Mouse (Mus musculus) stomach, embryonic 14.5 days (tissue): ENCODE measurements around the gene Rfc5. TPM values are rescaled to one million over a fixed set of nuclear protein-coding genes. Genes with fewer than 3 reads are reported as not detected.

Source experiments
- ATAC-seq: fragments of 200-750 bp; cut with Nextera tagmentation; 2 replicates; pipeline ENCODE4 v1.8.0; 2017; ENCODE audit warnings: low read depth, moderate TSS enrichment; ENCODE audit not compliant: insufficient number of reproducible peaks, insufficient read depth, low FRiP score
- H3K27ac ChIP-seq: fragments of 300-500 bp; sonication (generic); 2 replicates; pipeline ENCODE4 v1.5.1; 2014; ENCODE audit warnings: mild to moderate bottlenecking, low read length, moderate library complexity, mixed read lengths
- H3K27me3 ChIP-seq: fragments of 300-500 bp; sonication (generic); 2 replicates; pipeline ENCODE4 v1.6.1; 2014; ENCODE audit warnings: low read length, control low read depth, mixed read lengths; ENCODE audit not compliant: control insufficient read depth, insufficient read depth
- H3K36me3 ChIP-seq: fragments of 300-500 bp; sonication (generic); 2 replicates; pipeline ENCODE4 v1.6.1; 2014; ENCODE audit warnings: mild to moderate bottlenecking, control low read depth, low read length, moderate library complexity, mixed read lengths; ENCODE audit not compliant: control insufficient read depth, insufficient read depth
- H3K4me1 ChIP-seq: fragments of 300-500 bp; sonication (generic); 2 replicates; pipeline ENCODE4 v1.6.1; 2014; ENCODE audit warnings: low read length, control low read depth, mixed read lengths; ENCODE audit not compliant: control insufficient read depth, insufficient read depth
- H3K4me2 ChIP-seq: fragments of 300-500 bp; sonication (generic); replicated peaks from 2 replicates; pipeline ENCODE4 v1.6.1; 2014; ENCODE audit warnings: low read depth, low read length, control low read depth
- H3K4me3 ChIP-seq: fragments of 300-500 bp; sonication (generic); 2 replicates; pipeline ENCODE4 v1.5.1; 2014; ENCODE audit warnings: low read depth, low read length, control low read depth
- H3K9ac ChIP-seq: fragments of 300-500 bp; sonication (generic); replicated peaks from 2 replicates; pipeline ENCODE4 v1.6.1; 2014; ENCODE audit warnings: low read depth, mild to moderate bottlenecking, control low read depth, low read length, moderate library complexity, mixed read lengths
- H3K9me3 ChIP-seq: fragments of 300-500 bp; sonication (generic); 2 replicates; pipeline ENCODE4 v1.6.1; 2016; ENCODE audit warnings: low read depth, low read length, control low read depth; ENCODE audit not compliant: control insufficient read depth
- WGBS: fragments of 180-500 bp; shearing (Covaris S2); extraction: QIAGEN DNeasy Blood & Tissue Kit; methylation state at CpG from one replicate; pipeline ENCODE4 v1.1.7; 2014; 5-methylcytosine and 5-hydroxymethylcytosine counted together
- polyA plus RNA-seq: library from polyadenylated mRNA; unstranded; fragments of >200 nt; fragmentation: Nextera tagmentation; extraction: Ambion mirVana; gene quantifications from 2 replicates; pipeline ENCODE4 v1.2.1, GENCODE M21; 2014

Gene Rfc5
- polyA plus RNA-seq, 1 experiment from 2014 or later, result 102 TPM

DNA sequence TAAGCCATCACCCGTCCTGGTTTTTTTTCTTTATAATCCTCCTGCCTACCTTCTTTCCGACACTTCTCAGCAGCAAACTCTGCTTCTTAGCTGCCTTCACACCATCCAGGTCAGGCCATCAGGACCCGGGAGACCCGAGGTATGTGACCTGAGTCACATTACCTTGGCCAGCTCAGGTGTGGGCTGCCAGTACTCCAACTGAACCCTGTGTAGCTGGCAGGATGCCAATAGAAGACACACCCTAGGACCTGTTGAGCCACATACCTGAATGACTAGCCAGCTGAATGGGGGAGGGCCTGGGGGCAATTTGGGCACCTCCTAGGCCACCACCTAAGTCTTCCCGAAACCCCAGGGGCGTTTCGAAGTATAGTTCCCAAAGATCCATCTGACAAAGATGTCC, 58.4 kb downstream of the Rfc5 start:
- no peak; the same call in 1 of the 2 replicates for ATAC-seq
- WGBS, result 73% methylated on average over 7 of the region's 7 CpGs
- no peaks in the 10 kb centered on the region for H3K4me1 ChIP-seq
- H3K27ac ChIP-seq, result no peak overlapping the region
- no peaks in the 10 kb centered on the region for H3K9me3 ChIP-seq
- H3K27me3 ChIP-seq, result no peaks in the 10 kb centered on the region
- H3K36me3 ChIP-seq, result no peaks in the 10 kb centered on the region; the same call in 1 of the 2 replicates
- no peak overlapping the region for H3K4me3 ChIP-seq
- H3K4me2 ChIP-seq, result no peak overlapping the region
- no peak overlapping the region for H3K9ac ChIP-seq

Other genes starting within 250 kb of the Rfc5 start
- 706 and 729 TPM in 2 replicates for gene Pebp1, start 101.4 kb downstream of the Rfc5 start, polyA plus RNA-seq
- 10.9 and 14.5 TPM in 2 replicates for gene Vsig10, start 70.0 kb downstream of the Rfc5 start, polyA plus RNA-seq
- 40.0 and 53.1 TPM in 2 replicates for gene Wsb2, start 31.7 kb downstream of the Rfc5 start, polyA plus RNA-seq
- gene Ksr2, start 25.0 kb upstream of the Rfc5 start, polyA plus RNA-seq, result 0.69 and 0.78 TPM in 2 replicates